ENCODE assay signal across 10 mouse cellular contexts in genomic region chr16:5765143-5765542, GRCm38 (mm10).
DNase-seq lines count a peak whose midpoint lies in the region; ATAC-seq lines count a peak whose summit lies in the region.
"Had no signal": no experiment of that assay in that cellular context is flagged by ENCODE, and none has a peak within 500 bp of the region (broad histone marks: within the 10 kb centered on the region; RNA-seq: fewer than 3 reads in every experiment).

No protein-coding gene starts in this region.

- no peak overlapping the region for H3K4me3 ChIP-seq in midbrain, embryonic 11.5 days (ENCODE audit: low read depth, low read length)
- no peak overlapping the region for H3K4me3 ChIP-seq in midbrain, embryonic 13.5 days (replicated peaks)
- H3K4me3 ChIP-seq in intestine, embryonic 16.5 days (ENCODE audit: low read length), result no peak overlapping the region
- H3K4me3 ChIP-seq: heart, embryonic 13.5 days; limb, embryonic 13.5 days had no signal

- H3K9ac ChIP-seq in midbrain, embryonic 11.5 days (ENCODE audit: low read length), result no peak overlapping the region
- no peak overlapping the region for H3K9ac ChIP-seq in midbrain, embryonic 13.5 days (replicated peaks)
- H3K9ac ChIP-seq in intestine, embryonic 16.5 days (ENCODE audit: low read depth, low read length), result no peak overlapping the region
- H3K9ac ChIP-seq: heart, embryonic 13.5 days; limb, embryonic 13.5 days had no signal

- no peak overlapping the region for H3K27ac ChIP-seq in midbrain, embryonic 11.5 days (ENCODE audit: low read depth, low read length)
- no peak overlapping the region for H3K27ac ChIP-seq in midbrain, embryonic 13.5 days
- no peak overlapping the region for H3K27ac ChIP-seq in intestine, embryonic 16.5 days (ENCODE audit: low read length)
- H3K27ac ChIP-seq: heart, embryonic 13.5 days; limb, embryonic 13.5 days had no signal

- H3K4me2 ChIP-seq in midbrain, embryonic 11.5 days, result no peak overlapping the region
- no peak overlapping the region for H3K4me2 ChIP-seq in midbrain, embryonic 13.5 days (replicated peaks)
- no peak overlapping the region for H3K4me2 ChIP-seq in intestine, embryonic 16.5 days (ENCODE audit: low read depth, low read length)
- H3K4me2 ChIP-seq: heart, embryonic 13.5 days; limb, embryonic 13.5 days had no signal

- H3K27me3 ChIP-seq in midbrain, embryonic 11.5 days (ENCODE audit: control insufficient read depth, insufficient read depth, low read length), result no peaks in the 10 kb centered on the region
- H3K27me3 ChIP-seq in midbrain, embryonic 13.5 days, result no peaks in the 10 kb centered on the region
- H3K27me3 ChIP-seq in intestine, embryonic 16.5 days (replicated peaks; ENCODE audit: control insufficient read depth, insufficient read depth, low read length), result no peaks in the 10 kb centered on the region
- H3K27me3 ChIP-seq: heart, embryonic 13.5 days; limb, embryonic 13.5 days had no signal

- WGBS in midbrain, embryonic 11.5 days, result 37% methylated on average over 4 of the region's 4 CpGs
- 40% methylated on average over 4 of the region's 4 CpGs for WGBS in midbrain, embryonic 13.5 days
- 29% methylated on average over 4 of the region's 4 CpGs for WGBS in intestine, embryonic 16.5 days

- no peaks in the 10 kb centered on the region for H3K36me3 ChIP-seq in midbrain, embryonic 11.5 days (ENCODE audit: control insufficient read depth, insufficient read depth, low read length)
- no peaks in the 10 kb centered on the region for H3K36me3 ChIP-seq in midbrain, embryonic 13.5 days
- no peaks in the 10 kb centered on the region for H3K36me3 ChIP-seq in intestine, embryonic 16.5 days (ENCODE audit: control insufficient read depth, insufficient read depth, low read length)
- H3K36me3 ChIP-seq: heart, embryonic 13.5 days; limb, embryonic 13.5 days had no signal

- DNase-seq in gastrocnemius, postnatal 10 days, result peak; percentile 31
- no peak for DNase-seq in gastrocnemius, postnatal 25 days
- DNase-seq in midbrain, embryonic 11.5 days (ENCODE audit: low spot score, missing footprints), result peak; percentile 85
- peak; percentile 54 for DNase-seq in embryo, embryonic 11.5 days (ENCODE audit: low read depth, low spot score)
- DNase-seq in retina, postnatal 1 day, result peak; percentile 53
- DNase-seq in right cerebral cortex, postnatal 14 days, result no peak

- H3K4me1 ChIP-seq in midbrain, embryonic 11.5 days (ENCODE audit: control insufficient read depth, insufficient read depth, low read length), result no peaks in the 10 kb centered on the region
- H3K4me1 ChIP-seq in midbrain, embryonic 13.5 days (replicated peaks), result peaks cover 12% of the 10 kb centered on the region
- no peaks in the 10 kb centered on the region for H3K4me1 ChIP-seq in intestine, embryonic 16.5 days (ENCODE audit: control insufficient read depth, insufficient read depth, low read length)
- H3K4me1 ChIP-seq: heart, embryonic 13.5 days; limb, embryonic 13.5 days had no signal

- ATAC-seq in midbrain, embryonic 11.5 days (ENCODE audit: low FRiP score), result no peak
- ATAC-seq in midbrain, embryonic 13.5 days, result no peak
- no peak for ATAC-seq in intestine, embryonic 16.5 days

- no peaks in the 10 kb centered on the region for H3K9me3 ChIP-seq in midbrain, embryonic 11.5 days (ENCODE audit: control insufficient read depth, low read length)
- no peaks in the 10 kb centered on the region for H3K9me3 ChIP-seq in midbrain, embryonic 13.5 days
- H3K9me3 ChIP-seq in intestine, embryonic 16.5 days (ENCODE audit: control insufficient read depth, low read length), result no peaks in the 10 kb centered on the region
- H3K9me3 ChIP-seq: heart, embryonic 13.5 days; limb, embryonic 13.5 days had no signal

Comparison
In these comparisons a context has a peak if more than half of its experiments do, and no peak if none do; other contexts are left out.
1. DNase-seq: peak in gastrocnemius, postnatal 10 days (single experiment), midbrain, embryonic 11.5 days (single experiment), embryo, embryonic 11.5 days (single experiment) and retina, postnatal 1 day (single experiment); none in gastrocnemius, postnatal 25 days (single experiment) and right cerebral cortex, postnatal 14 days (single experiment).